Mouse (Mus musculus): Measurements from ENCODE around the gene Itk.

Itk gene

GRCm38 (mm10) chr11:46308271-46308974, 80.9 kb downstream of the Itk start:
- no peak for DNase-seq (ENCODE audit: low read depth in 1 of 2, low spot score in 2 of 2)

- DNase-seq (ENCODE audit: low read depth in 1 of 2, low spot score in 2 of 2), result no peak
These were observed 81.5 kb downstream of the Itk start for GRCm38 (mm10) chr11:46307768-46308167.

GRCm38 (mm10) chr11:46306776-46307175, 82.5 kb downstream of the Itk start:
- DNase-seq (ENCODE audit: low read depth in 1 of 2, low spot score in 2 of 2), result no peak

- no peak for DNase-seq (ENCODE audit: low read depth in 1 of 2, low spot score in 2 of 2)
These were observed 83.3 kb downstream of the Itk start for GRCm38 (mm10) chr11:46305881-46306520.

- no peak for DNase-seq (ENCODE audit: low read depth in 1 of 2, low spot score in 2 of 2)
These were observed 84.2 kb downstream of the Itk start for GRCm38 (mm10) chr11:46304864-46305710.

GRCm38 (mm10) chr11:46304093-46304492, 85.2 kb downstream of the Itk start:
- DNase-seq (ENCODE audit: low read depth in 1 of 2, low spot score in 2 of 2), result no peak

- no peak for DNase-seq (ENCODE audit: low read depth in 1 of 2, low spot score in 2 of 2)
These were observed 86.8 kb downstream of the Itk start for GRCm38 (mm10) chr11:46302471-46302870.

- no peak for DNase-seq (ENCODE audit: low read depth in 1 of 2, low spot score in 2 of 2)
These were observed 87.6 kb downstream of the Itk start for GRCm38 (mm10) chr11:46301579-46302248.

GRCm38 (mm10) chr11:46299901-46300300, 89.4 kb downstream of the Itk start:
- no peak for DNase-seq (ENCODE audit: low read depth in 1 of 2, low spot score in 2 of 2)

- no peak for DNase-seq (ENCODE audit: low read depth in 1 of 2, low spot score in 2 of 2)
These were observed 90.2 kb downstream of the Itk start for GRCm38 (mm10) chr11:46298889-46299785.

GRCm38 (mm10) chr11:46294390-46294789, 94.9 kb downstream of the Itk start:
- DNase-seq (ENCODE audit: low read depth in 1 of 2, low spot score in 2 of 2), result no peak

GRCm38 (mm10) chr11:46293491-46293890, 95.8 kb downstream of the Itk start:
- no peak for DNase-seq (ENCODE audit: low read depth in 1 of 2, low spot score in 2 of 2)

GRCm38 (mm10) chr11:46290988-46291405, 98.3 kb downstream of the Itk start:
- DNase-seq (ENCODE audit: low read depth in 1 of 2, low spot score in 2 of 2), result no peak

- no peak for DNase-seq (ENCODE audit: low read depth in 1 of 2, low spot score in 2 of 2)
These were observed 99.8 kb downstream of the Itk start for GRCm38 (mm10) chr11:46289561-46289960.

- DNase-seq (ENCODE audit: low read depth in 1 of 2, low spot score in 2 of 2), result no peak
These were observed 100.3 kb downstream of the Itk start for GRCm38 (mm10) chr11:46289022-46289421.

- DNase-seq (ENCODE audit: low read depth in 1 of 2, low spot score in 2 of 2), result no peak
These were observed 101.2 kb downstream of the Itk start for GRCm38 (mm10) chr11:46288091-46288490.

GRCm38 (mm10) chr11:46286803-46287202, 102.5 kb downstream of the Itk start:
- DNase-seq (ENCODE audit: low read depth in 1 of 2, low spot score in 2 of 2), result no peak

GRCm38 (mm10) chr11:46283800-46284199, 105.5 kb downstream of the Itk start:
- no peak for DNase-seq (ENCODE audit: low read depth in 1 of 2, low spot score in 2 of 2)

GRCm38 (mm10) chr11:46282612-46283011, 106.7 kb downstream of the Itk start:
- no peak for DNase-seq (ENCODE audit: low read depth in 1 of 2, low spot score in 2 of 2)

GRCm38 (mm10) chr11:46278709-46279108, 110.6 kb downstream of the Itk start:
- no peak for DNase-seq (ENCODE audit: low read depth in 1 of 2, low spot score in 2 of 2)
